Mouse (Mus musculus) ES-E14 (cell line): ENCODE results near the gene Pop5. TPM values are rescaled to one million over a fixed set of nuclear protein-coding genes. Genes with fewer than 3 reads are reported as not detected.

Experiments used
- DNase-seq: peaks from one replicate; pipeline ENCODE4 v3.0.0-alpha.2; 2013; ENCODE audit warnings: low read depth, low spot score
- H3K27ac ChIP-seq: 2 replicates; pipeline ENCODE4 v1.5.1; 2012; ENCODE audit warnings: low read depth, mild to moderate bottlenecking, low read length, moderate library complexity, mixed read lengths; ENCODE audit not compliant: poor library complexity, insufficient read depth, severe bottlenecking
- H3K36me3 ChIP-seq: 2 replicates; pipeline ENCODE4 v1.6.1; 2012; ENCODE audit warnings: mild to moderate bottlenecking, low read length, moderate library complexity, mixed read lengths; ENCODE audit not compliant: control insufficient read depth, poor library complexity, insufficient read depth, severe bottlenecking
- H3K4me1 ChIP-seq, 2 experiments: fragments of 150-350 bp in 1 of 2; sonication (generic) in 1 of 2; 2 replicates each; pipeline ENCODE4 v1.6.1; 2012; ENCODE audit warnings: low read length in 2 of 2, mild to moderate bottlenecking in 1 of 2, mixed read lengths in 1 of 2; ENCODE audit not compliant: control insufficient read depth in 2 of 2, insufficient read depth in 2 of 2, poor library complexity in 1 of 2
- H3K4me3 ChIP-seq, 2 experiments: fragments of 150-350 bp in 1 of 2; sonication (generic) in 1 of 2; 2 replicates each; pipeline ENCODE4 v1.5.1; 2012; ENCODE audit warnings: low read length in 2 of 2, low read depth in 1 of 2, mild to moderate bottlenecking in 1 of 2, mixed read lengths in 1 of 2; ENCODE audit not compliant: insufficient read depth in 1 of 2, poor library complexity in 1 of 2, severe bottlenecking in 1 of 2
- H3K9ac ChIP-seq: 2 replicates; pipeline ENCODE4 v1.6.1; 2012; ENCODE audit warnings: low read depth, mild to moderate bottlenecking, low read length, mixed read lengths; ENCODE audit not compliant: poor library complexity, insufficient read depth, severe bottlenecking
- H3K9me3 ChIP-seq: fragments of 150-350 bp; sonication (generic); 2 replicates; pipeline ENCODE4 v1.6.1; 2012; ENCODE audit warnings: low read depth, mild to moderate bottlenecking, low read length; ENCODE audit not compliant: control insufficient read depth, insufficient read depth
- CHD2 ChIP-seq: IDR thresholded peaks from 2 replicates; pipeline ENCODE4 v1.6.1; 2014; ENCODE audit warnings: mild to moderate bottlenecking, low read depth, low read length, inconsistent platforms
- HCFC1 ChIP-seq: IDR thresholded peaks from 2 replicates; pipeline ENCODE4 v1.6.1; 2012; ENCODE audit warnings: low read length, inconsistent platforms, borderline replicate concordance; ENCODE audit not compliant: insufficient read depth
- MAFK ChIP-seq: IDR thresholded peaks from 2 replicates; pipeline ENCODE4 v1.6.1; 2014; ENCODE audit warnings: mild to moderate bottlenecking, low read depth, low read length, inconsistent platforms; ENCODE audit not compliant: insufficient read depth
- ZC3H11A ChIP-seq: IDR thresholded peaks from 2 replicates; pipeline ENCODE4 v1.6.1; 2012; ENCODE audit warnings: low read depth, mild to moderate bottlenecking, inconsistent platforms, low read length, borderline replicate concordance
- ZNF384 ChIP-seq: IDR thresholded peaks from 2 replicates; pipeline ENCODE4 v1.6.1; 2012; ENCODE audit warnings: low read depth, low read length, inconsistent platforms
- in situ Hi-C, 2 experiments: fragments of 600-800 bp; cut with MboI; formaldehyde crosslinking; loops; one replicate each; pipeline ENCODE4 v1.15.1; 2025; ENCODE audit warnings: low sequenced_read_pairs in 2 of 2, inconsistent platforms in 1 of 2; ENCODE audit not compliant: unreplicated experiment in 2 of 2
- total RNA-seq: library from RNA; depleted of rRNA; stranded (reverse); fragments of 300-350 nt; gene quantifications from 2 replicates; pipeline ENCODE4 v1.2.3, GENCODE M21; 2012

Gene Pop5
- total RNA-seq, 1 experiment = 155 TPM

GRCm38 (mm10) chr5:115190081-115190480 lies 45.6 kb upstream of the Pop5 start:
- DNase-seq = no peak
- Histone ChIP-seq H3K4me1 (peaks cover 8 to 16% of the 10 kb centered on the region in 2 experiments), H3K9me3 (no peaks in the 10 kb centered on the region), H3K36me3 (no peaks in the 10 kb centered on the region), H3K9ac (no peak overlapping the region), H3K4me3 (no peak overlapping the region), H3K27ac (no peak overlapping the region)
- TF ChIP-seq CHD2 = no peak
- TF ChIP-seq HCFC1 = no peak
- no peak for TF ChIP-seq MAFK
- TF ChIP-seq ZC3H11A = no peak
- no peak for TF ChIP-seq ZNF384
- in situ Hi-C loops = no loop called here

DNA sequence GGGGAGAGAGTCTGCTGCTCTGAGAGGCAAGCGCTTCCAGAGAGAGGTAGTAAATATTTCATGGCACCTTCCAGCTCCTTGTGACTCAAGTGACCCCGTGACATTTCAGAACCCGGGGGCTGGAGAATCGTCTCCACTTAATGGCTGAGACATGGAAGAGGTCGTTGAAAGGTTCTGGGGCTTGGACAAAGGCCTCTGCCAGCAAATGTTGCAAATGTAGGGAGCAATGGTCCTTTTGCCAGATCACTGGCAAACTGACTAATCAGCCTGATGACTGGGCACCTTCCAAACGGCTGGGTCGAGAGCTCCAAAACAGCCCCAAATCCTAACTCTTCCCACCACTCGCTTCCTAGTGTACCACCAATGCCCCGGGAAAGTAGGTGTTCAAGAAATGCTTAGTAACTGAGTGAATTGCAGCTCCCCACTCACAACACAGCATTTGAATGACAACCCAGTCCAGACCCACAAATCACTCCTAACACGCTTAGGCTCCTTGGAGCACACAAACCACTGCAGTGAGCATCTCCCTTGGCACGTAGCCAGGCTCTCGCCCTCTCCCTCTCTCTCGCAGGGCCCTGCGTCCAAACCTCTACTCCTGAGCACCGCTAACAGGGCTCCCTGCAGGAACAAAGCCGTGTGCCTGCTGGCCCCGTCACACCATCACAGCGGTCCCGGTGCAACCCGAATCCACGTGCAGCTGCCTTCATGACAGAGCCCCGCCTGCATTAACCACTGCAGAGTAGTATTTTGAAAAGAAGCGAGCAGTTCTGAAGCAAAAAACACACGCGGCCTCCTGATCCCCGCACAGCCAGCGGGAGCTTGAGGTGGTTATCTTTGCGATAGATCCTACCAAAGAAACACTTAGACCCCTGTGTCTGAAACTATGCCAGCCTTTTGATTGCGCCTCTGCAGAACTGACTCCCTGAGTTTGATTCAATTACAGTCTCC lies 43.5 kb upstream of the Pop5 start:
- H3K27ac ChIP-seq = no peak overlapping the region
- no peak for TF ChIP-seq MAFK
- no peak for TF ChIP-seq ZC3H11A
- no peak for TF ChIP-seq ZNF384
- TF ChIP-seq HCFC1 = no peak
- TF ChIP-seq CHD2 = no peak
- H3K4me3 ChIP-seq = peak overlapping the region in 1 of 2 experiments; percentile 24; a peak in 1 of 4 replicates
- no peak overlapping the region for H3K9ac ChIP-seq
- no peaks in the 10 kb centered on the region for H3K9me3 ChIP-seq
- H3K36me3 ChIP-seq = no peaks in the 10 kb centered on the region
- no peak for DNase-seq
- peaks cover 4 to 12% of the 10 kb centered on the region in 2 experiments for H3K4me1 ChIP-seq
- in situ Hi-C loops = no loop called here

GRCm38 (mm10) chr5:115192828-115193195 lies 42.8 kb upstream of the Pop5 start:
- TF ChIP-seq ZNF384 (no peak), HCFC1 (no peak), MAFK (no peak), ZC3H11A (no peak), CHD2 (no peak)
- no peak overlapping the region for H3K27ac ChIP-seq
- in situ Hi-C loops = no loop called here
- DNase-seq = no peak
- H3K4me3 ChIP-seq = peak overlapping the region; percentile 68 to 73; a peak in 3 of 4 replicates
- H3K4me1 ChIP-seq = peaks cover 2 to 13% of the 10 kb centered on the region in 2 experiments; a peak in 3 of 4 replicates
- H3K9me3 ChIP-seq = no peaks in the 10 kb centered on the region
- no peaks in the 10 kb centered on the region for H3K36me3 ChIP-seq
- no peak overlapping the region for H3K9ac ChIP-seq

- DNase-seq = no peak
- H3K36me3 ChIP-seq = no peaks in the 10 kb centered on the region
- no peaks in the 10 kb centered on the region for H3K9me3 ChIP-seq
- H3K4me3 ChIP-seq = peak overlapping the region; percentile 68 to 73
- peak overlapping the region; percentile 29; the same call in 1 of the 2 replicates for H3K9ac ChIP-seq
- TF ChIP-seq MAFK = no peak
- TF ChIP-seq ZNF384 = no peak
- TF ChIP-seq HCFC1 = no peak
- TF ChIP-seq ZC3H11A = no peak
- no peak for TF ChIP-seq CHD2
- in situ Hi-C loops = no loop called here
- peaks cover 2 to 13% of the 10 kb centered on the region in 2 experiments; a peak in 3 of 4 replicates for H3K4me1 ChIP-seq
- no peak overlapping the region for H3K27ac ChIP-seq
Measured at GRCm38 (mm10) chr5:115193226-115193625, 42.4 kb upstream of the Pop5 start.
